20 mouse cellular contexts compared by ENCODE assay signal in genomic region chr6:120189287-120189686, GRCm38 (mm10).
DNase-seq lines count a peak whose midpoint lies in the region; ATAC-seq and TF ChIP-seq lines count a peak whose summit lies in the region.
"Had no signal": no experiment of that assay in that cellular context is flagged by ENCODE, and none has a peak within 500 bp of the region (broad histone marks: within the 10 kb centered on the region; RNA-seq: fewer than 3 reads in every experiment).

No protein-coding gene starts in this region.

- no peak overlapping the region for H3K4me2 ChIP-seq in embryonic facial prominence, embryonic 15.5 days (replicated peaks)

- H3K9ac ChIP-seq in heart, adult 2 months (ENCODE audit: low read depth, low read length) = no peak overlapping the region
- H3K9ac ChIP-seq in embryonic facial prominence, embryonic 15.5 days = no peak overlapping the region
- H3K9ac ChIP-seq: embryonic facial prominence, embryonic 12.5 days; stomach, embryonic 15.5 days had no signal

- ATAC-seq in embryonic facial prominence, embryonic 15.5 days (ENCODE audit: insufficient number of reproducible peaks, low FRiP score, low TSS enrichment, low read depth) = no peak
- ATAC-seq: activated CD4-positive, CD25-positive, alpha-beta regulatory T cell, adult 4 months; hindbrain, embryonic 16.5 days had no signal

- peaks cover 22% of the 10 kb centered on the region for H3K4me1 ChIP-seq in heart, adult 2 months (ENCODE audit: control insufficient read depth, insufficient read depth, low read length)
- H3K4me1 ChIP-seq in embryonic facial prominence, embryonic 15.5 days = peaks cover 36% of the 10 kb centered on the region

- no peak for TF ChIP-seq POLR2A in heart, adult 2 months (IDR thresholded peaks at IDR 0.05; ENCODE audit: insufficient read depth, low read depth, low read length)

- WGBS in heart, adult 2 months = 84% methylated on average over 5 of the region's 5 CpGs
- whole genome bisulfite sequencing in embryonic facial prominence, embryonic 15.5 days = 58% methylated on average over 5 of the region's 5 CpGs

- H3K36me3 ChIP-seq in heart, adult 2 months (ENCODE audit: control insufficient read depth, insufficient read depth, low read length) = no peaks in the 10 kb centered on the region
- no peaks in the 10 kb centered on the region for H3K36me3 ChIP-seq in embryonic facial prominence, embryonic 15.5 days
- H3K36me3 ChIP-seq: embryonic facial prominence, embryonic 12.5 days; midbrain, embryonic 12.5 days; stomach, embryonic 15.5 days had no signal

- peak; percentile 28 to 46 for DNase-seq in heart, adult 2 months
- DNase-seq in heart, postnatal 14 days = no peak
- peak; percentile 26 for DNase-seq in thymus, postnatal 4 days
- no peak for DNase-seq in thymus, adult 18-20 months
- no peak for DNase-seq in Muller cell, postnatal 12 days (ENCODE audit: inconsistent ontology term)
- DNase-seq in adrenal gland, postnatal 10 days = no peak
- DNase-seq: cerebellum, adult 11 months; cerebellum, postnatal 36 days; gastrocnemius, postnatal 10 days; kidney, adult 18-20 months; kidney, postnatal 36 days; lung, postnatal 14 days; right cerebral cortex, adult 18-20 months; thymus, postnatal 36 days had no signal

- no peaks in the 10 kb centered on the region for H3K9me3 ChIP-seq in embryonic facial prominence, embryonic 15.5 days (replicated peaks)
- H3K9me3 ChIP-seq: embryonic facial prominence, embryonic 12.5 days; midbrain, embryonic 12.5 days; stomach, embryonic 15.5 days had no signal

- no peaks in the 10 kb centered on the region for H3K79me2 ChIP-seq in heart, adult 2 months (replicated peaks; ENCODE audit: control insufficient read depth, insufficient read depth, low read length)

- no peak overlapping the region for H3K4me3 ChIP-seq in heart, adult 2 months
- H3K4me3 ChIP-seq in embryonic facial prominence, embryonic 15.5 days (replicated peaks) = no peak overlapping the region
- H3K4me3 ChIP-seq: embryonic facial prominence, embryonic 12.5 days; midbrain, embryonic 12.5 days; stomach, embryonic 15.5 days had no signal

- peak; percentile 45 for TF ChIP-seq CTCF in heart, adult 2 months (IDR thresholded peaks at IDR 0.05)

- intact Hi-C loops in heart, adult 2 months (cut with DNase I) = loop anchor here (2.0 kb wide), 1 partner anchor 40 kb away; no protein-coding TSS in a partner anchor
- intact Hi-C loops in heart, postnatal 14 days (cut with DNase I) = loop anchor here (5.0 kb wide), 1 partner anchor 37 kb away; no protein-coding TSS in a partner anchor

- H3K27me3 ChIP-seq in heart, adult 2 months (ENCODE audit: control insufficient read depth, insufficient read depth, low read length) = no peaks in the 10 kb centered on the region
- H3K27me3 ChIP-seq in embryonic facial prominence, embryonic 15.5 days = no peaks in the 10 kb centered on the region
- H3K27me3 ChIP-seq: stomach, embryonic 15.5 days had no signal

- H3K27ac ChIP-seq in heart, adult 2 months = peak overlapping the region; percentile 70
- peak overlapping the region; percentile 45; the same call in 1 of the 2 replicates for H3K27ac ChIP-seq in embryonic facial prominence, embryonic 15.5 days (replicated peaks)
- H3K27ac ChIP-seq: embryonic facial prominence, embryonic 12.5 days; stomach, embryonic 15.5 days had no signal

- no peak for TF ChIP-seq EP300 in heart, adult 2 months (IDR thresholded peaks at IDR 0.05; ENCODE audit: insufficient read depth, low read depth, low read length)

Comparison
In these comparisons a context has a peak if more than half of its experiments do, and no peak if none do; other contexts are left out.
1. DNase-seq: peak in heart, adult 2 months (2 of 2) and thymus, postnatal 4 days (single experiment); none in heart, postnatal 14 days (0 of 2), thymus, adult 18-20 months (0 of 2), Muller cell, postnatal 12 days (single experiment) and adrenal gland, postnatal 10 days (single experiment).